Mouse (Mus musculus) layer of hippocampus, adult 8-10 months (tissue): Measurements from ENCODE around the gene Comtd1. TPM values are rescaled to one million over a fixed set of nuclear protein-coding genes. Genes with fewer than 3 reads are reported as not detected.

ENCODE experiments used
- DNase-seq, 2 experiments: peaks; one replicate each; pipeline ENCODE4 v3.0.0; 2022; ENCODE audit warnings: low spot score in 2 of 2
- total RNA-seq, 4 experiments: library from RNA; stranded (reverse); gene quantifications; 2 replicates each; pipeline ENCODE4 v1.2.4; 2022

Comtd1 gene
- total RNA-seq, 4 experiments from 2014 or later, result 25.9 to 34.4 (median 29.7) TPM

DNA sequence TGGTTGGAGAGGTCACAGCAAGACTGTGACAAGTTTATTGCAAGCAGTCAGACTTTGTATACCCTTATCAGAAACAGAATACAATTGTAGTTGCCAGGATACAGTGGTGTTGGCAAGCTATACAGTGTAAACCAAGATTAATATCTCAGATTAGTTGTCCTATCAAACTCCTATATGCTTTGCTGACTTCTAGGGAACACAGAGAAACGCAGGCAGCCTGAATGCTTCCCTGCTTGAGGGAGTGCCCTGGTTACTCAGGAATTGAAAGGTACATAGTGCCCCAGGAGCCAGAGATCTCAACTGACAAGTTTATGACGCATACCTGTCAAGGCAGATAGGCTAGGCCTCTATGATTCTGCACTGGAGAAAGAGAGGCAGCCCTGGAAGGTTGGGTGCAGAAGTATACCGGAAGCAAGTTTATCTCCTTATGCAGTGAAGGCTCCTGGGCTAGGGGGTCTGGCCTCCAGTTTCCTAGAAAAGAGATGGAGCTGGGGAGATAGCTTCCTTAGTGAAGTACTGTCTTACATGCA is 42.1 kb downstream of the Comtd1 start:
- no peak for DNase-seq

DNA sequence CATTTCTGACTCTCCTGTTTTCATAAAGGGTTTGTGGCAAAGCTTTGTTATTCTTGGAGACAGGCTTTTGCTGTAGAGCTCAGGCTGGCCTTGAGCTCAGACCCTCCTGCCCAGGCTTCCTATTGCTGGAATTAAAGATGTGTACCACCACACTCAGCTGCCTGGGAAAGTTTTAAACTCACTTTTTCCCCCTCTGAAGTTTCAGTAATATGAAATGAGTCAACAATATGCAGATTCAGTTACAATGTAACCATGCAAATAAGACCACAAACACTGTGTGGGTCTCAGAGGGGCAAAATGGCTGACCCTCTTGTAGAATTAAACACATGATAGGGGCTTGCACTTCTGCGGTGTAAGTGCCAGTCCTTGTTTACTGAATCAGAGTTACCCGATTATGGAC is 42.6 kb downstream of the Comtd1 start:
- DNase-seq, result no peak

DNA sequence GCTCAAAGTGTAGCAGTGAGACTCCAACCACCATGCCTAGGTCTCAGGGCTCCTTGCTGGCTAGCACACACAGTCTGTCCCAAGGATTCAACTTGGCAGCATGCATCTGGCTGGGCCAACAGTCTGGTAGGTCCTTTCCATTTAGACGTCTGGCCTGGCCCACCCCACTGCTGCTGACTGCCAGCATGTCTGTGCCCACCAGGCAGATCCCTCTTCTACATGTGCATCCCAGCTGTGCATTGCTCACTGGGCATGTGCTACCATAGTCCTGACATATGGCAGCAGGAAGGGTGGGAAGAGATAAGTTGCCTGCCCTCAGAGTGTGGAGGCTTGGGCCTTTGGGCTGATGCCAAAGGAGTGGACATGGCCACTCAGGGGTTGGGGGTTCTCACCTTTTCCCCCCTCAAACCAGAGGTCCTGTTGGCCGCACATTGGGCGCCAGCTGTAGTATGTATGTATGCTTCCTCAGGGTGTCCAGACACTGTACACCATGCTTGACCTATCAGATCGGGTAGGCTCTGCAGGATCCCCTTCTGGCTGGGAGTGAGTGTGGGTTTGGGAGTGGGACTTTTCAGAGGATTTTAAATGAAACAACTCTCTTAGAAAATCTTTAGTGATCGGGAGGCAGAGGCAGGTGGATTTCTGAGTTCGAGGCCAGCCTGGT is 46.1 kb downstream of the Comtd1 start:
- no peak for DNase-seq

DNA sequence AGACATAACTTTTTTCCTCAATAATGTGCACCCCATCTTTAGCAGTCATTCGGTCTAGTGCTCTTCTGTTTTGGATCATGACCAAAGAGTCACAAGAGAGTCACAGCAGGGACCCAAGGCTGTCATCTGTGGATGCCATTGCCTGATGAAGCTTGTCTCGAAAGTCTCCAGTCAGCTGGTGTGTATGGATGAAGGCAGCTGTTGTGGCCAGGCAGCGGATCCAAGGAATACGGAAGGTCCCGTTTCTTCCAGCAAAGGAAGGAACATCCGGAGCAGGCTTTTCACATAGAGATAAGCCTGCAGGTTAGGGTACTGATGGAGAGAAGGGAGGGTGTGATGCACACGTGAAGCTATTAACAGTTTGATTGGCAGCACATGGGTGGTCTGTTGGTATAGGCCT is 47.2 kb downstream of the Comtd1 start:
- no peak for DNase-seq

DNA sequence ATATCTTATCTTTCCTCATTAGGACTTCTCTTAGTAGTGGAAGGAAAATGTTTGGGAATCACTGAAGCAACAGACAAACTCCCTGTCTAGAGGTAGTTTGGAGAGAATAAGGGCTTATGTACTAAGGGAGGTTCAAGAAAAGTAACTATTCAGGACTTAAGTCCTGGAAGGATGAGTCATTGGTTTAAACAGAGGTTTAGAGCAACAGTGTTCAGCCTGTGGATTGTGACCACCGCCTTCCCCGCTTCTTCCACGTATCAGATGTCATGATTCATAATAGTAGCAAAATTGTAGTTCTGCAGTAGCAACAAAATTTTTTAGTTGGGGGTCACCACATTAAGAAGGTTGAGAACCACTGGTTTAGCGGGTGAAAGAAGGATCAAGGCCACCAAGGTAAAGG is 48.1 kb downstream of the Comtd1 start:
- no peak for DNase-seq

Other genes with a start within 250 kb of the Comtd1 start
- under 1 TPM in 2 of 4 experiments, not detected in 2; 0.30 to 0.34 TPM for gene Dupd1, start 134.4 kb downstream of the Comtd1 start, total RNA-seq
- 10 to 100 TPM; 70.0 to 85.8 (median 81.0) TPM for gene Samd8, start 98.4 kb downstream of the Comtd1 start, total RNA-seq
- 1 to 10 TPM in 1 of 4 experiments, under 1 TPM in 2, not detected in 1; 0.37 to 1.1 (median 0.67) TPM for gene Dusp13, start 97.8 kb downstream of the Comtd1 start, total RNA-seq
- 100 to 1,000 TPM; 231 to 244 (median 241) TPM for gene Vdac2, start 23.7 kb downstream of the Comtd1 start, total RNA-seq
- 1 to 10 TPM; 2.5 to 3.4 (median 3.1) TPM for gene Zfp503, start 140.6 kb upstream of the Comtd1 start, total RNA-seq
- gene Lrmda, start 170.7 kb upstream of the Comtd1 start, total RNA-seq, result 1 to 10 TPM in 3 of 4 experiments, under 1 TPM in 1; 0.59 to 4.9 (median 1.8) TPM